Mouse (Mus musculus) spleen, postnatal 36 days (tissue): ENCODE results near the gene Gins2.

Experiments
- DNase-seq, 2 experiments: peaks; one replicate each; pipeline ENCODE4 v3.0.0; 2022; ENCODE audit warnings: low spot score in 2 of 2, mixed read lengths in 1 of 2

The Gins2 gene

GRCm38 (mm10) chr8:120602672-120603071, 13.6 kb upstream of the Gins2 start:
- DNase-seq = no peak

GRCm38 (mm10) chr8:120599504-120599903, 10.4 kb upstream of the Gins2 start:
- peak; percentile 54 to 70 for DNase-seq

DNA sequence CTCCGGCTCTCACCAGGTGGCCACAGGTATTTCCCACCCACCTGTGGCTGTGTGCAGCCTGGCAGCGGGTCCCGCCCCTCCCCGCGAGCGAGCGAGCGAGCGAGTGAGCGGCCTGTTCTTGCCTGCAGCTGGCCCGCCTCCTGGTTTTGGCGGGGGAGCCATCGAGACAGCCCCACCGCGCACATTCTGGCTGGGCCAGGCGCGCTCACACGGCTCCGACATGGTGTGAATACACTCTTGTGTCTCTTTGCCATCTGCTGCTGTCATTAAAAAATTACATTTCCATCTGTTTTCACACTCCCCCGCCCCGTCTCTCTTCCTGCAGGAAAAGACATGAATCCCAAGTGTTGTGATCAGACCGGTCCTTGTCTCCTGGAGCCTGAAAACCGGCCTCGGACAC, 9.5 kb upstream of the Gins2 start:
- DNase-seq = no peak

GRCm38 (mm10) chr8:120595963-120596362, 6.9 kb upstream of the Gins2 start:
- DNase-seq = peak in 1 of 2 experiments; percentile 34

- no peak for DNase-seq
Observed at GRCm38 (mm10) chr8:120594571-120594970, 5.5 kb upstream of the Gins2 start.

- DNase-seq = no peak
Observed at GRCm38 (mm10) chr8:120591587-120592292, 2.6 kb upstream of the Gins2 start.

DNA sequence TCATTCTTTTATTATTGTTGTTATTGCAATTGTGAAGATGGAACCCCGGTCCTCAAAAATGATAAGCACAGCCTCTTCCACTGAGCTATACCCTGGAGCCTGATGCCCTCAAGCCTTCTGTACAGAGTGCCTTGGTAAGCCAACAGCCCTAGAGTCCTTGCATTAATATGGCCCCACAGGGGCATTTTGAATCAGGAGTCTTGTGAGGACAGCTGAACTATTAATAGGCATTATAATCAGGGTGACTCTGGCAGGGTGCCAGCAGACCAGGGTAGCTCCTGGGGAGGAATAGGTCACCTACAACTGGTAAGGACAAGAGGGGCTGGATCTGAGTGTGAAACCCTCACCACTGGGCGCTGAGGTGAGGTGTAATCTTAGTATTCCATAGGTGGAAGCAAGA, 817 bp upstream of the Gins2 start:
- no peak for DNase-seq

DNA sequence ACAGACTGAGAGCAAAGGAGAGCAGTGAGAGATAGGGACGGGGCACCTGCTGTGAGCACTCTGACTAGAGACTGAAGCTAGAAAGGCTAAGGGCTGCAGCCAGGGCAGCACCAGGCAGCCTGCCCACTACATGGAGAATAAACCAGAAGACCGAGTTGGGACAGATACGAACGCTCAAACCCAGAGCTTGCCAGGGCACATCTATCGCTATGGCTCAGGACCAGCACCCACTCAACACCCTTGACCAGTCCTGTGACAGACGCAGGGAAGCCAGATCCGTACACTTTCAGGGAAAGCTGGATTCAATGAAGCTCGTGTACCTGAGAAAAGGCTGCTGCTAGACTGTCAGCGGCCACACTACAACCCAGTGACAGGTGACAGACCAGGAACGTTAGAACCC, 3.6 kb downstream of the Gins2 start:
- DNase-seq = no peak

DNA sequence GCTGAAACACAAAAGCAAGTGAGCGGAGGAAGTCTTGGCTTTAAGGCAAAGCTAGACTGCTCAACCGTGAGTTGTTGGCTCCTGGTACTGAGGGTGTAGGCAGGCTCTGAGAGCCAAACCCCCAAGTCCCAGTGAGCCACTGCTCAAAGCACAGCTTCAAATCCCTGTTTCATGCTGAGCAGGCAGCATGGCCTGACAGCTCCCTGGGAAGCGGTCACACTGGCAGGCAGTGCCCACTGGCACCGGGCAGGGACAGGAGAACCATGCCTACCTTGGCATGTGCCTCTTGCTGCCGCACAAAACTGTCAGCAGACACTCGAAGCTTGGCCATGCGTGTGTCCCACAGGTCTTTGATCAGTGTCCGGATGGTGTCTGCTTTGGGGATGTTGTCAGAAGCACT, 7.3 kb downstream of the Gins2 start:
- DNase-seq = no peak

GRCm38 (mm10) chr8:120581329-120581728, 7.8 kb downstream of the Gins2 start:
- no peak for DNase-seq

DNA sequence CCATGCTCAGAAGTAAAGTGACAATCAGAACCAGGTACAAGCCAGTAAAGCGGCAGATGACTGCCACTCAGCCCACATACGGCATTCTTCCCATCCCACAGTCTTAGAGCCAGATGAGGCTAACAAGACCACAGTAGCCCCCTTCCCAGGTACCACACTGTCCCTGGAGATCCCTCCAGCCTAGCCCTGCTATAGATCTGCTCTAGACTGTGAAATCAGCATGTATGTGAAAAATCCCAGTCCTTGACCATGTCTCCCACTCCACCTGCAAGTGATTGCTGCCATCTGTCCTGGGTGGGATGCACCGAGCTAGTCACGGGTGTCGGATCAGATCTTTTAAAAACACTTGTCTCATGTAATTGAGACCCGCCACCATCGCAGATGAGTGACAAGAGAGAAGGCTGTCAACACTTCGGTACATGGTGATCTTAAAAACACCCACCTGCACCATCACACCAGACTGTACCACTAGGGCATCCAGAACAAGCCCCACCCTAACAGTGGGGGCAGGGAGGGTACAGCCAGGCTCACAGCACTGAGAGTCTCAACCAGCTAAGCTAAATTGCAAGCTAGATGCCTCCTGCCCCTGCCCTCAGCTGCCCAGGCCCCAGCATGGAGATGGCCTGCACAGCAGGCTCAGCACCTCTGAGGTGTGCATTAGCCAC, 8.6 kb downstream of the Gins2 start:
- no peak for DNase-seq

GRCm38 (mm10) chr8:120577821-120578220, 11.3 kb downstream of the Gins2 start:
- DNase-seq = no peak

DNA sequence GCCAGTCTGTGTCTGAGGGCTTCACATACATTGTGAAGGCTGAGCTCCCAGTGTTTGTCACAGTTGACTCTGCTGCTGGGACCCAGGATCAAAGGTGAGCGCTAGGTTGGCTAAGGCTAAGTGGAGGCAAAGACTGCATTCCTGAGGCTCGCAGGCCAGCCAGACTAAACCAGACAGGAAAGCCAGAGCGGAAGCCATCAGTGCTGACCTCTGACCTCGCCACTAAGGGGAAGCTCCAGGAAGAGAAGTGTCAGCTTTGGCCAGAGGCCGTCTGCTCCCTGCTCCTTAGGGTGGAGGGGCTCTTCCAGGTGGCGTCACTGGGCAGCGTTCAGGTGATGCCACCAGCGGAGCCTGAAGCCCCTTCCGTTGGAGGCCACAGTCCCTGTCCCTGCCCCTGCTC, 13.3 kb downstream of the Gins2 start:
- no peak for DNase-seq

DNA sequence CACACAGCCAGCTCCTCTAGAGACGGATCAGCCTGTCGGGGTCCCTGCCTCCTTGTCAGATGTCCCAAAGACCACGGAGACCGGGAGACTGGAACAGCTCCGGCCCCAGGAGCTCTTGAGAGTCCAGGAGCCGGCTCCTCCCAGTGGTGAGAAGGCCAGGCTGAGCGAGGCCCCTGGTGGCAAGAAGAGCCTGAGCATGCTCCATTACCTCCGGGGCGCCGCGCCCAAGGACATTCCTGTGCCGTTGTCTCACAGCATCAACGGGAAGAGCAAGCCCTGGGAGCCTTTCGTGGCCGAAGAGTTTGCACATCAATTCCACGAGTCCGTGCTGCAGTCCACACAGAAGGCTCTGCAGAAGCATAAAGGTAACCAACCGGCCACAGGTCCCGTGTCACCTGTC, 14.2 kb downstream of the Gins2 start:
- no peak for DNase-seq

DNA sequence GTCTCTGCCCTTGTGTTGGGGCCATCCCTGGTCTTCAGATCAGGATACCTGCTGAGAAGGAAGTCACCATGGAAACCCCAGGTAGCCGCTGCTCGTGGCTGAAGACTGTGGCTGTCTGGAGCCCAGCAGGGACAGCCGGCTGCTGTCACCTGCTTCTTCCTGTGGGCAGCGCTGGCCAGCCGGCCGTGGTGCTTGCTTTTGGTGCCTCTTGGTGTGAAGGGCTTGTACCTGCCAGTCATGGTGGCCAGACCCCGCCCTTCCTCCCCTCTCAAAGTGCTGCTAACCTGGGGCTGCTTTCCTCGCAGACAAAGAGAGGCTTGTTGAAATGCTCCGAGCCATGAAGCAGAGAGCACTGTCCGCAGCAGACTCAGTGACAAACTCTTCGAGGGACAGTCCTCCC, 15.2 kb downstream of the Gins2 start:
- DNase-seq = no peak

DNA sequence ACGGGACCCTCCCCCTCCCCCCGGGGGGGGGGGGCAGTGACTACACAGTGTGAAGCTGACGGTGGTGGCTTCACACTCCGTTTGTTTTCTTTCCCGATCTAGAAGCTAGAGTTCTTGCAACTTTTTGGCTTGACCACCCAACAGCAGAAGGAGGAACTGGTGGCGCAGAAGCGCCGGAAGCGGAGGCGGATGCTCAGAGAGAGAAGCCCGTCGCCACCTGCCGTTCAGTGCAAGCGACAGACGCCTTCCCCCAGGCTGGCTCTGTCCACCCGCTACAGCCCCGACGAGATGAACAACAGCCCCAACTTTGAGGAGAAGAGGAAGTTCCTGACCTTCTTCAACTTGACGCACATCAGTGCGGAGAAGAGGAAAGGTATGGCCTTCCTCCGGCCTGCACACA, 16.6 kb downstream of the Gins2 start:
- DNase-seq = peak; percentile 82 to 86

DNA sequence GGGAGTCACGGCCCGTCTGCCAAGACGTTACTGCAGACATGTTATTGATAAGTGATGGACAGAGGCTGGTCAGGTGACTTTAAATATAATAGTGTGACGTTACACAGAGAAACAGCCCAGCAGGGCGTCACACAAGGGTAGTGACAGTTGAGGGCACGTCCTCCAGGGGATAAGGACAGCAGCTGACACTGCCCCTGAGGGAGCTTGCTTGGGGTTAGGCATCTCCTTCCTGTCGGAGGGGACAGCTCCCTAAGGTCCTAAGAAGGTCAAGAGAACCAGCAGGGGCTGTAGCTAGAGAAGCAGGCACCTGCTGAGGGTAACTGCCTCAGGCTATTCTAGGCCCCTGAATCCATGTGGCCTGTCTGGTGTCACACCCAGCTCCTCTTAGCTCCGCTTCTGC, 17.5 kb downstream of the Gins2 start:
- no peak for DNase-seq

DNA sequence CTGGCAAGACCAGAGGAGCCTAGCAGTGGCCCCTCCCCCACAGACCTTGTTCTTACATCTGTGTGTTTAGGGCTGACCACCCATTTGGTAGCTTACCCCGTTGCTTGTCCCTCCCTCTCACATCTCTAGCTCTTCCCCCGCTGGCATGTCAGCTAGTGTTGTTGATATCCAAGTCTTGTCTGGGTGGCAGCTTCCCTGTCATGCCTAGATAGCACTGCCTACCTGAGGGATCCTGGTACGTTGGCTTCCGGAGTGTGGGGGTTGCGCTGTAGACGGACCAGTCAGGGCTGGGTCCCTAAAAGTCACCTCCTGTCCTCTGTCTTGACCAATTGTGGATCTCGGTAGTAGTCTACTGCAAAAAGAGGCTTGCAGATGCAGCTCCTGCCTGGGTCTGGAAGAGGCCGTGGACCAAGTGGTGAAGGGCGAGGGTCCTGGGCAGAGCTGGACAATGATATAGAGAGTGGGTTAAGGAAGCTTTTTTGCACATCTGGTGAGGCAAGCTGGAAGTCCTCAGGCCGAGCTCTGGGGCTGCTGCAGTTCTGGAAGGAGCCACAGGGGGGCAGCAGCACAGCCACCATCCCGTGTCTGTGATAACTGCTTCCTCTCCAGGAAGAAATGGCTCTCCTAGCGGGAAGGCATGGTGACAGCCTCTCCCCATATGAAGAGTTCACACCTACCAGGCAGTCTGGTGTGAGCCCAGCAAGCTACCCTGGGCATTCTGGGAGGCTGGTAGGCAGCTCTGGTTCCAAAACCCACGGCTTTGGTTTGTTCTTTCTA, 19.0 kb downstream of the Gins2 start:
- peak; percentile 51 to 52 for DNase-seq

- no peak for DNase-seq
Observed at GRCm38 (mm10) chr8:120569123-120569522, 20.0 kb downstream of the Gins2 start.

DNA sequence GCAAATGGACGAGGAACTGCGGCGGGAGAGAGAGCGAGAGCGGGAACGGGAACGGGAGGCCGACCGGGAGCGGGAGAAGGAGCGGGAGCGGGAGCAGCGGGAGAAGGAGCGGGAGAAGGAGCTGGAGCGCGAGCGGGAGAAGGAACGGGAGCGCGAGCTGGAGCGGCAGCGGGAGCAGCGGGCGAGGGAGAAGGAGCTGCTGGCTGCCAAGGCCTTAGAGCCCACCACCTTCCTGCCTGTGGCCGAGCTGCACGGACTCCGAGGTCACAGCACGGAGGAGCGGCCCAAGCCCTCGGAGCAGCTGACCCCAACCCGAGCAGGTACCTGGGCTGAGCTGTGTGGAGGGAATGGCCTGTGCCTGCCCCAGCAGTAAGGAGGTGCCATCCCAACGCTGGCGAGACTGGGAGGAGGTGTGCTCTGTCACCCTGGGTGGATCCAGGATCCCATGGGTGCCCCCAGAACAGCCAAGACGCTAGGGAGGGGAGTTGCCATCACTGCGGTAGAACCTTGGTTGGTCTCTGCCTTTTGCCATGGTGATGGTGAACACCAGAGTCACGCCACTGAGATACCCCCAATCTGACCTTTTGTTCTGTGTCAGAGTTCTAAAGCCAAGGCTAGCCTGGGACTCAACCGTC, 20.8 kb downstream of the Gins2 start:
- no peak for DNase-seq

- no peak for DNase-seq
Observed at GRCm38 (mm10) chr8:120567731-120568130, 21.4 kb downstream of the Gins2 start.

DNA sequence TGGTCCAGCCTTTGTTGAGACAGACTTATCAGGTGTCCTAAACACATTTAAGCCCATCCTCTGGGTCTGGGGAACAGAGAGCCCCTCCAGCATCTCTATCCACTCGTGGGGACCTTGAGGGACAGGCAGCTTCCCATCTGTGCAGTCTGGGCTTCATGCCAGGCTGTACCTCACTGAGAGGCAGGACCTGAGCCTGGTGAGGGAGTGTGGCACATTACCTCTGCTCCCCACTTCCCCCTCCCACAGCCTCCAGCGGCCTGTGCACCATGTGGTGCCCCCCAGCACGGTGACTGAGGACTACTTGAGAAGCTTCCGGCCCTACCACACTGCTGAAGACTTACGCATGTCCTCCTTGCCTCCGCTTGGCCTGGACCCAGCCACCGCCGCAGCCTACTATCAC, 22.4 kb downstream of the Gins2 start:
- no peak for DNase-seq
